Mouse (Mus musculus) limb, embryonic 10.5 days (tissue): ENCODE data around the gene Il10. TPM values are rescaled to one million over a fixed set of nuclear protein-coding genes. Genes with fewer than 3 reads are reported as not detected.
A peak's percentile ranks its signal among the peaks of the same experiment; 100 is the strongest.

Experiments
- DNase-seq: peaks from one replicate; pipeline ENCODE4 v3.0.0-alpha.2; 2017; ENCODE audit warnings: low spot score
- H3K27ac ChIP-seq: fragments of 300-500 bp; sonication (generic); 2 replicates; pipeline ENCODE4 v1.5.1; 2016; ENCODE audit warnings: mild to moderate bottlenecking
- H3K27me3 ChIP-seq: fragments of 300-500 bp; sonication (generic); 2 replicates; pipeline ENCODE4 v1.6.1; 2016; ENCODE audit warnings: low read depth, mild to moderate bottlenecking; ENCODE audit not compliant: poor library complexity, severe bottlenecking
- H3K36me3 ChIP-seq: fragments of 300-500 bp; sonication (generic); 2 replicates; pipeline ENCODE4 v1.6.1; 2016; ENCODE audit warnings: mild to moderate bottlenecking, moderate library complexity
- H3K4me1 ChIP-seq: fragments of 300-500 bp; sonication (generic); 2 replicates; pipeline ENCODE4 v1.6.1; 2016
- H3K4me3 ChIP-seq: fragments of 300-500 bp; sonication (generic); 2 replicates; pipeline ENCODE4 v1.5.1; 2016; ENCODE audit warnings: mild to moderate bottlenecking, moderate library complexity
- H3K9me3 ChIP-seq: fragments of 300-500 bp; sonication (generic); replicated peaks from 2 replicates; pipeline ENCODE4 v1.6.1; 2016; ENCODE audit warnings: mild to moderate bottlenecking
- WGBS: fragments of 180-500 bp; shearing (Covaris S2); methylation state at CpG from one replicate; pipeline ENCODE4 v1.1.7; 2016; 5-methylcytosine and 5-hydroxymethylcytosine counted together
- polyA plus RNA-seq: library from polyadenylated mRNA; unstranded; fragments of >200 nt; fragmentation: Nextera tagmentation; extraction: Ambion mirVana; gene quantifications from 2 replicates; pipeline ENCODE4 v1.2.1, GENCODE M21; 2016

Gene Il10
- polyA plus RNA-seq, 1 experiment from 2014 or later = not detected

DNA sequence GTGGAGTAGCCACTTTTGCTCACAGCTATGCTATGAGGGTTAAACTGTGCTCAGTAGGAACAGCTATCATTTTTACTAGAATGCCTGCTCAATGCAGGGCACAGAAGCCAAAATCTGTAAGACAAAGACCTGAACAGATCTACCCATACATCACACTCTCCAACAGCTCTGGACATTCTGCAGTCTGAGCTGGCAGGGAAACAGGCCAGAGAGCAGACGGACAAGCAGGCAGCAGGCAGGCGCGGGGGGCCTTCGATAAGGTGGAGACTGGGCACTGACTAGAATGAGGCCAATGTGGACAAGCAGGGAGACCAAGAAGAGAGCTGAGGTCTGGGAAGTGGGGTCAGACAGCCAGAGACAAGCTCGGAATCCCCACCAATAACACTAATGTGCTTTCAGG is 40.2 kb downstream of the Il10 start:
- no peak overlapping the region for H3K4me3 ChIP-seq
- 93% methylated on average over 5 of the region's 5 CpGs for WGBS

DNA sequence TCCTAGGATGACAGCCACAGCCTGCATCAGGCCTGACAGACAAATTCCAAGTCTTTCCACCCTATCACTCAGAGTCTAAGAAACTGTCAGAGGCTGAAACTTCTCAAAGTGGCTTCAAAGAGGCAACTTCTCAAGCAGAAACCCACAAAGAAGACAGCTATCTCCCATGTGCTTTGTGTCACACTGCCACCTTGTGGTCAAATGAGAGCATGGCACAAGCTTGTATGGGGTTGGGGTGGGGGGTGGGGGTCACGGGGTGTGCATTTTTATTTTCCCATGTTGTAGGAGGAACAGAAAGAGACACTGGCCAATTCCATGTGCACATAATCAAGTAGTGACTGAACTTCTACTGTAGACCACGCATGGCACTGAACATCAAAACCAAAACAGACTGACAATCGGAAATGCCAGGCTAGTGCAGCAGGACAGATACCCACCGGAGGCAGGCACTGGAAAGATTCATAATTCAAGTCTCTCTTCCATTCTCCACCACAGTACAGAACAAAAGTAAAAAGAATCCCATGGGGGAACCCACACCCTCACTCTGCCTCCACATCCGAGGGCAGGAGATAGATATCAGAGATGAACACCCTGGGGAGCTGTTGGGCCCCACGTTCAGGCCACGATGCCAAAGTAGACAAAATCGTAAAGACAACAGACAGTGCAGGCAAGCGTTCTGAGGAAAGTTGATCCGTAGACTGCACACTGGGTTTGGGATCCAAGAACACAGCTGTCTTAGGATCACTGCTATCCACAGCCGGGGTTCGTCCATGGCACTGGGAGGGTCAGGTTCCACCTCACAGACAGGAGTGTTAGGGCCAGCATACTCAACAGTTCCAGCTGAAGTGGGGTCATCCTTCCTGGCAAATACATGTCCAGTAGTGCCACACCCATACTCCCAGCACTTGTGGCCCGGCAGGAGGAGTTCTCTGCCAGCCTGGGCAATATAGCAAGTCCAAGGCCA is 40.9 kb downstream of the Il10 start:
- Histone ChIP-seq H3K36me3 (peaks cover 27% of the 10 kb centered on the region), H3K9me3 (no peaks in the 10 kb centered on the region), H3K4me1 (peaks cover 43% of the 10 kb centered on the region), H3K27ac (peak overlapping the region; percentile 36; the same call in 1 of the 2 replicates), H3K4me3 (no peak overlapping the region), H3K27me3 (no peaks in the 10 kb centered on the region)
- 78% methylated on average over 13 of the region's 13 CpGs for WGBS
- peak; percentile 62 for DNase-seq

More for the DNA sequence above, 40.2 kb downstream of the Il10 start:
- Histone ChIP-seq H3K27me3 (no peaks in the 10 kb centered on the region), H3K9me3 (no peaks in the 10 kb centered on the region), H3K27ac (peak overlapping the region; percentile 36; the same call in 1 of the 2 replicates), H3K4me1 (peaks cover 43% of the 10 kb centered on the region), H3K36me3 (peaks cover 35% of the 10 kb centered on the region)
- no peak for DNase-seq

- Histone ChIP-seq H3K36me3 (peaks cover 16% of the 10 kb centered on the region), H3K9me3 (no peaks in the 10 kb centered on the region), H3K4me3 (no peak overlapping the region), H3K4me1 (peaks cover 43% of the 10 kb centered on the region), H3K27ac (no peak overlapping the region), H3K27me3 (no peaks in the 10 kb centered on the region)
- no peak for DNase-seq
- 85% methylated on average over 7 of the region's 7 CpGs for WGBS
Observed at GRCm38 (mm10) chr1:131061740-131062254, 42.2 kb downstream of the Il10 start.

DNA sequence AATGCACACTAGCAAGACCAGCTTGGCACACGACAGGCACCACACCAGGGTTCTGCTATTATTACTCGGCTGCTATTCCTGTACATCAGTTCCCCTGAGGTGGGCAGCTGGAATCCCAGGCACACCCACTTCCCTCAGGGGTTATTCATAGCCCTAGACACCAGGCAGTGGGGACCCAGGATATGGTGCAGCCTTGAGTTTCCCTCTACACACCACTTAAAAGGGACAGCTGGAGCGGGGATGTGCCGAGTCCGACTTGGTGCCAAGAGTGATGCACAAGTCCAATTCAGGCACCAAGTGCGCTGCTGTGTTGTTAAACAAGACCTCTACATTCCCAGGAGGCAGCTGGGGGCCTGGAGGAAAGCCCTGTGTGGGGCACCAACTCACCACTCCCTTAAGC is 43.2 kb downstream of the Il10 start:
- no peak for DNase-seq
- Histone ChIP-seq H3K9me3 (no peaks in the 10 kb centered on the region), H3K4me1 (peaks cover 43% of the 10 kb centered on the region), H3K4me3 (no peak overlapping the region), H3K27me3 (no peaks in the 10 kb centered on the region), H3K27ac (0 out of 2 replicates have a peak overlapping the region, but pooled peaks have one; percentile 32), H3K36me3 (peaks cover 10% of the 10 kb centered on the region)
- WGBS = 89% methylated on average over 6 of the region's 6 CpGs

DNA sequence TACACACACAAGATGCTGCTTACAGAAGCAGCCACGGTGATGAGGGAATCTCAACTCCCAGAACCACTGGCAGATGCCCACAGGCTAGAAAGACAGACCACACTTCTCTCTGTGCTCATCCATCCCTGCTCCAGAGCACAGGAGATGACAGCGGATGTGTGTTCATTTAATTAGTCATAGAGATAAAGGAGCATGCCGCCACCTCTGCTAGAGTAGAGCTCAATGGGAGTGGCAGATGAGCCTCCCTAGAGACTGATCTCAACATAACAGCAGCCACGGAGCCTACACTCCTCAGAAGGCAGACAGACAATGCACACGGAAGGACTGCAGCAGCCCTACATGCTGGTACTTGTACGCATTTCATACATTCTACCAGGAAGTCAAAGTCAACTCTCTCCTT is 44.6 kb downstream of the Il10 start:
- Histone ChIP-seq H3K4me1 (peaks cover 33% of the 10 kb centered on the region), H3K4me3 (no peak overlapping the region), H3K27me3 (no peaks in the 10 kb centered on the region), H3K9me3 (no peaks in the 10 kb centered on the region), H3K36me3 (peaks cover 14% of the 10 kb centered on the region), H3K27ac (peak overlapping the region; percentile 14; the same call in 1 of the 2 replicates)
- DNase-seq = no peak
- 80% methylated on average over 6 of the region's 6 CpGs for WGBS

- H3K27ac ChIP-seq = no peak overlapping the region
- no peaks in the 10 kb centered on the region for H3K9me3 ChIP-seq
- no peaks in the 10 kb centered on the region for H3K27me3 ChIP-seq
- peaks cover 24% of the 10 kb centered on the region for H3K4me1 ChIP-seq
- no peak overlapping the region for H3K4me3 ChIP-seq
- H3K36me3 ChIP-seq = peaks cover 14% of the 10 kb centered on the region
- DNase-seq = no peak
- 91% methylated on average over 10 of the region's 10 CpGs for WGBS
Observed at GRCm38 (mm10) chr1:131068011-131068727, 48.5 kb downstream of the Il10 start.

- Histone ChIP-seq H3K9me3 (no peaks in the 10 kb centered on the region), H3K36me3 (peaks cover 14% of the 10 kb centered on the region), H3K4me3 (no peak overlapping the region), H3K27ac (no peak overlapping the region), H3K27me3 (no peaks in the 10 kb centered on the region), H3K4me1 (peaks cover 29% of the 10 kb centered on the region)
- 90% methylated on average over 7 of the region's 7 CpGs for WGBS
- DNase-seq = no peak
Observed at GRCm38 (mm10) chr1:131069010-131069409, 49.4 kb downstream of the Il10 start.

DNA sequence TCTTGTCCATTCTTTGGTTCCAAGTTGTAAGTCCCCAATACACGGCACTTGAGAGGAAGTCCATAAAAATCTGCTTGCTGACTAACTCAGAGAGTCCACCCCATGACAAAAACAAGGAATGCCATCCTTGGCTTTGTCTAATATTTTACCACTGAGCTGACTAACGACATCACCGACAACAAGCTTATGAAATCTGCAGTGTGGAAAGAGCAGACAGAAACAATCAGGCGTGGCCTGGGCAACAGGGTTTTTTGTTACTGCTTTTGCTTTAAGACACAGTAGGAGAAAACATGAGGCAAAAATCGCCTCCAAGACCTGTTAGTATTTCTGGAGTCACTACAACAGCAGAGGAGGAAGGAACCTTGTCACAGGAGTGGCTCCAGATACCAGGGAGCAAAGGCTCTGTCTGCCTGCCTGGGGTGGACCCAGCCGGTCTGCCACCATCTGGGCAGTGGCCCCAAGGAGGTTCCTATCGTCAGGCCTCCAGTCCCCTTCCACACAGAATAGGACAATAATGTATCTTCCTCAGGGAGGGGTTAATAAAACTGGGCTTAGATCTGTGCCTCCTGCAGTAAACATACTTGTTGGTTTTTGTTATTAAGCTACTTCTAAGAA is 52.8 kb downstream of the Il10 start:
- WGBS = 91% methylated on average over 7 of the region's 7 CpGs
- Histone ChIP-seq H3K27ac (no peak overlapping the region), H3K27me3 (no peaks in the 10 kb centered on the region), H3K4me1 (peaks cover 36% of the 10 kb centered on the region), H3K36me3 (peaks cover 12% of the 10 kb centered on the region), H3K4me3 (no peak overlapping the region), H3K9me3 (no peaks in the 10 kb centered on the region)
- no peak for DNase-seq

DNA sequence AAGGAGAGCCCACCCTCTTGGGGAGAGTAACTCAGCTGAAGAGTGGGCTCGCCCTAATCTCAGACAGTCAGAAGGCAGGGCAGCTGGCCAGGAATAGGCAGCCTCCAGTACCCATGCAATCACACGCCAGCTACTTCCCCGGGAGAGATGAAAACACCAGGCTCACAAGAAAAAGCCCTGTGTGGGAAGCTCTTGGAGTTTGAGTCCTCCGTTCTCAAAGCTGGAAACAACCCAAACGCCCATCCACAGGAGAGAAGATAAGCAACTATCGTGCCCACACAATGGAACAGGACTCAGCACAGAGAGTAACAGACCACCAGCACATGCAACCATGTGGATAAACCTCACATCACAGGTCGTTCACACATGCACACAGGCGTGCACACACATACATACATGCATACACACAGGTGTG is 54.9 kb downstream of the Il10 start:
- H3K4me3 ChIP-seq = no peak overlapping the region
- WGBS = 88% methylated on average over 8 of the region's 8 CpGs
- peaks cover 4% of the 10 kb centered on the region; the same call in 1 of the 2 replicates for H3K36me3 ChIP-seq
- H3K27me3 ChIP-seq = no peaks in the 10 kb centered on the region
- no peak overlapping the region for H3K27ac ChIP-seq
- DNase-seq = no peak
- H3K4me1 ChIP-seq = peaks cover 46% of the 10 kb centered on the region
- H3K9me3 ChIP-seq = no peaks in the 10 kb centered on the region

Other genes with a start within 250 kb of the Il10 start
- not detected in 2 replicates for gene Fcamr, start 218.9 kb upstream of the Il10 start, polyA plus RNA-seq
- not detected in 2 replicates for gene Pigr, start 193.2 kb upstream of the Il10 start, polyA plus RNA-seq
- gene Fcmr, start 154.2 kb upstream of the Il10 start, polyA plus RNA-seq = 0.33 and 0.69 TPM in 2 replicates
- gene Il24, start 132.4 kb upstream of the Il10 start, polyA plus RNA-seq = not detected in 2 replicates
- not detected in 2 replicates for gene Il20, start 108.4 kb upstream of the Il10 start, polyA plus RNA-seq
- gene Il19, start 79.7 kb upstream of the Il10 start, polyA plus RNA-seq = 0.20 TPM in 1 of 2 replicates, not detected in the other
- 46.8 and 47.9 TPM in 2 replicates for gene Mapkapk2, start 78.0 kb downstream of the Il10 start, polyA plus RNA-seq
- 5.5 and 5.8 TPM in 2 replicates for gene Dyrk3, start 118.5 kb downstream of the Il10 start, polyA plus RNA-seq
- gene Eif2d, start 133.3 kb downstream of the Il10 start, polyA plus RNA-seq = 73.5 and 76.7 TPM in 2 replicates
- 1.2 and 1.3 TPM in 2 replicates for gene Rassf5, start 225.4 kb downstream of the Il10 start, polyA plus RNA-seq